Mouse (Mus musculus): ENCODE results near the gene Cnksr2.

Cnksr2 gene

DNA sequence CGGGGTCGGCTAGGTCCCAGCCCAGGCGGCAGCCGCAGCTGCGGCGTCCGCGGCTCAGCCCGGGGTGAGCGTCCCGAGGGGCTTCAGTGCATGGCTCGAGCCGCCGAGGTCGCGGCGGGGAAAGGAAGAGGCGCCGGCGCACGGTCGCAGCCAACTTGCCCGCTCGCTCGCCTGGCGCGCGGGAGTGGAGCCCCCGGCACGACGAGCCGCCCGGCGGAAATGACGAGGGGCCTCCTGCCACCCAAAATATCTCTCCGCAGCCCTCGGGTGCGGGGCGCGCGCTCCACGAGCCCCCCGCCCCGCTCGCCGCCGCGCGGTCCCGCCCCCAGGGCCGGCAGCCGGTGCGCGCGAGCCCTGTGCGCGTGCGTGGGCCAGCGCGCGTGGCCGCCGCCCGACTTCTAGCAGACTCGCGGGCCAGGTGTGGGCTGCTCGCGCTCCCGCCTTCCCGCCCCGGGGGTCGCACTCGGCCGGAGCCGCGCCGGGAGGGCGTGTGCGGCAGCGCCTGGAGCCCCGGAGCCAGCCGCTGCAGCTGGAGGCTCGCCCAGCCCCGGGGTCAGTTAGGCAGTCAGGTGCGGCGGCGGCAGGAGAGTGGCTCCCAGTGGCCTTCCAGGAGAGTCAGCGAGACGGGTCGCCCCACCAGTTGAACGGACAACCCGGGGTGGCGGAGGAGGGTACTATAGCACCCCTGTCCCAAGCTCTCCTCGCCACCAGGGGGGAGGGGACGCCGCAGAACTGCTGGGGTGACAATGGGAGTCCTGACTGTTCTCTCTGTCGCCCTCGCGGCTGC lies at the start of gene Cnksr2:
Cnksr2 (minus strand) TSS at position 238 of the 787 bp plus-strand sequence.
- DNase-seq, result no peak

DNA sequence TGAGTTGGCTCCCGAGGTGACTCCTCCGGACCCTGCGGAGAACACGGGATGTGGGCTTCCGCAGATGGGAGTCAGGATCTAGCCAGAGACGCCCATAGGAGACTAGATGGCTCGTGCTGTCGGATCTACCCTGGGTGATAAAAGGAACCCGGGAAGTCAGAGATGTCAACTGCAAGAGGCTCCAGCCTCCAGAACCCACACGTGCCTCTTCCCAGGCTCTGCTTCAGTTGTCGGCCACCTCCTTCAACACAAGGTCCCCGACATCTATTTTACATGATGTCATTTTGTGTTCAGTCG lies 698 bp upstream of the Cnksr2 start:
- no peak for DNase-seq

DNA sequence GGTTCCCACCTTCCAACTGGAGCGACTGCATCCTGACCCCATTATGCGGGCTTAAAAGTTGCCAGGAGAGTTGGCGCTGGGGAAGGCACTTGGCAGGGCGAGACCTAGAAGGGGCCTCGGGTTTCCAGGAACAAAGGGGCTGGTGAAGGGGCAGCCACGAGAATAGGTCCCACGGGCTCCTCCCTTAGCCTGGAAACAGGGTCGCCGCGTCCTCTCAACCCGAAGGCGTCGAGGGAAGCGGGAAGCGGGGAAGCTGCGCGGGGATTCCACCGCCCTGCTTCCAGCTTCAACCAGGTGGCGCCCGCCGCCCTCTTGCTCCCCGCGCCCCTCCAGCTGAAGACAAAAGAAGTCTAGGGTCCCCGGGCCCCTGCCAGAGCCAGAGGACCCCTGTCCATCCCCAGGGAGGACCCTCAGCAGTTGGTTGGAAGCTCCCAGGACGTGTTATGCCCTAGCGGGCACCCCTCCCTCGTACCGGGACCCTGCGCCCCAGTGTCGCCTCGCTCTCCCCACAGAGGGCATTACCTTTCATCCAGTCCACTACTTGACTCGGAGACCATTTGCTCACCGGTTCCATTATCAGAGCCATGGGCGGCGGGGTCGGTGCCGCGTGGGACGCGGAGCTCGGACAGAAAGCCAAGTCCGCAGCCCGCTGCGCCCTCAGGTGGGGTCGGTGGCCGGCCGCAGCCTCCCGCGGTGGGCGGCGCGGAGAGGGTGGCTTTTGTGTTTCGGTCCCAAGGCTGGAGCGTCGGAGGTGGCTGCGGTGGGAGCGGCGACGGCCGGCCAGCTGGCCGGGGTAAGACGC lies 638 bp downstream of the Cnksr2 start:
- no peak for DNase-seq

DNA sequence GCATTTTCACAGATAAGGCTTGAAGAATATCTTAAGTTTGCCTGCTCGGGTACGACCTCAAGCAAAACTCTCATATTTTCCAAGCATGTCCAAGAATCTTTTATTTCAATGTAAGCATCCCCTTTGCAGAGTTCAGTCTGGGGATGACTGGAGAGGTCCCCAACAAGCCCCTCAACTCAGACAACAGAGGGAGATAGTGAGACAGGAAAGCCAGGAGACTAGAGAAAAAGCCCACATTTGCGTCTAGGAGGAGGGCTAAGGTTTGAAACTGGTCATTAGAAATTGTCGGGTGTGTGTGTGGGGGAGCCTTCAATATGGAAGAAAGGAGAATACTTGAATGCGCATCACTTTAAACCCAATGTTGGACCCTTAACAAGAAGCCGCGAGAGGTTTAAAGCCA lies 1.4 kb downstream of the Cnksr2 start:
- DNase-seq, result no peak

DNA sequence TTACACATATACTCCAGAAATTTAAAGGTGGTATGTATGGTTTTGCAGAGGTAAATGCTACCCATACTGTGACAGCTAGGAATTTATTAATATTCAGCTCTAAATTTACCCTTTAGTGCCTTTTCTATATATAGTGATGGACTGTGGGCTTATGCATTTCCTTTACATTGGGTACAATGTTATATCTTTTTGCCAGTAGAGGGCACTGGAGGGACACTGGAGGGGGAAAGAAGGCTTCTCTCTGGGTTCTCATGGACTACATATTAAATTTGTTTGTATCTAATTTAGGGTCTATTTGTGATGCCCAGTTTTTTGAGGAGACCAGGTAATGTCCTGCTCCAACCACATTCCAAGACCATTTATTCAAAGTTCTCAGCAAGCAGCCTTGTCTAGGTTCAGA lies 91.4 kb downstream of the Cnksr2 start:
- DNase-seq, result peak; percentile 13

DNA sequence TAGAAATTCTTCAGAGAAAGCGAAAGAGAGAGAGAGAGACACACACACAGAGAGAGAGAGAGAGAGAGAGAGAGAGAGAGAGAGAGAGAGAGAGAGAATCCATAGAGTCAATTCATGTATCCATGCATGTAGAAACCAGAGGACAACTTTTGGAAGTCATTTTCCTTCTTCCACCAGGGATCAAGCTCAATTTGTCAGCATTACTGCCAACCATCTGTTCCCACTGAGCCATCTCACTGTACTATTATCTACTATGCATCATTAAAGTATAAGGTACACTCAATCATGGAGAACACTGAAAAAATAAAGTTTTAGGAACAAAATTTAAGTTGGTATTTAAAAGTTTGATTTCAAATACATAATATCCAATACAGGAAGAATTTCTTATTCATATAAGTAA lies 93.8 kb downstream of the Cnksr2 start:
- DNase-seq, result no peak

DNA sequence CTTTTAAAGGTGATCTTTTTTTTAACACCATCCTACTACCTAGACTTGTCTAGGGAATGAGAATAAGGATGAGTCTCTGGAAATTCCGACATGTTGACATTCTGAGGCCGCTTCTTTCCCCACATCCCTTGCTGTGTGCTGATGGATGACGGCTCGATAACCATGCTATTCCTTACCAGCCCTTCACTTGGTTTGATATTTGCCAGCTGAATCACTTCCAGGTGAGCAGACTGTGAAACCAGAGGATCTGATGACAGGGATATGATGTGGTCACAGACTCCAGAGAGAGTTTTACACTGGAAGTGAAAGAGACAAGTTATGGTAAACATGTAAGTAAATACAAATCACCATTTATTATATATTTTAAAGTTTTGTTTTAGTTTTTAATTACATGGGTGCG lies 98.0 kb downstream of the Cnksr2 start:
- DNase-seq, result no peak

DNA sequence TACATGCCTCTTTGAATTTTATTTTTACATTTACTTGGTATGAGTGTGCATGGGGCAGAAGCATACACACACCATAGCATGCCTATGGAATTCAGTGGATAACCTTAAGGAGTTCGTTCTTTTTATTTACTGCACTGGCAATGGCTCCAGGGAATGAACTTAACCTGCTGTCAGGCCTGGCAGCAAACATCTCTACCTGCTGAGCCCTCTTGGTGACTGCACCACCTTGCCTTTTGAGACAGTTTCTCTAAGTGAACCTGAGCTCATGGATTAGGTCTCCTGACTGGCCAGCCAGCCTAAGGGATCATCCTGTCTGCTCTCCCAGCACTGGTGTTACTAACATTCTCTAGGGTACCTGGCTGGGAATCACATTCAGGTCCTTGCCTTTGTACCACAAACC lies 106.5 kb downstream of the Cnksr2 start:
- DNase-seq, result no peak

DNA sequence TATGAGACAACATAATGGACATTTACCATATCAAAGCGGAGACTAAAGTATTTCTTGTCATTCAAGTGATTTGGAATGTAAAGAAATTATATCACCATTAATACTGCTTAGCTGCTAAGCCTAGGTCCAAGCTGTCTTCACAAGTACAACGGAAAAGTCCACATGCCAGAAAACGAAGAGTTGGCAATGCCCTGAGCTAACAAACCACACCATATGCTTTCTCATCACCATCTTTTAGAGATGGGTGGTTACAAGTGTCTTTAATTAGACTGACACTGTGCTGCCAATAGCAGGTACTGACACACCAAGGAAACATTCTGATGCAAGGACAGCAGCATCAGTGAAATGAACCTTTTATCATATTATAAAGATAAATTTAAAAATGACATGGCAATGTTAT lies 123.0 kb downstream of the Cnksr2 start:
- DNase-seq, result no peak

DNA sequence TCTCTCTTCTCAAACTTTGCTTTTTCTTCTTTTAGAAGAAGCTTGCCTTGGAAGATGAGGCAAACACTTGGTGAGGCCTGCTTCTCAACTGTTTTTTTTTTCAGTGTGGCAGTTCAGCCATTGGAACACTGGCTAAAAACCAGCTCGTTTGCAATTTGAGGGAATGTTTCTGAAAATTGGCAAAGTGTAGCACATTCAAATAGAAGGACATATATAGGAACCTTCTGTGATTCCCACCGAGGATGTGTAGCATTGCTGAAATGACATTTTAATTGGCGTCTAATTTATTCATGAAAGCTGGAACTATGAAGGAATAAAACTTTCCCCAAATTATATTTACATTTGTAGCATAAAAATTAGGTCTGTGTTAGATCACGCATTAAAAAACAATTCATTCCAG lies 213.1 kb downstream of the Cnksr2 start:
- no peak for DNase-seq

DNA sequence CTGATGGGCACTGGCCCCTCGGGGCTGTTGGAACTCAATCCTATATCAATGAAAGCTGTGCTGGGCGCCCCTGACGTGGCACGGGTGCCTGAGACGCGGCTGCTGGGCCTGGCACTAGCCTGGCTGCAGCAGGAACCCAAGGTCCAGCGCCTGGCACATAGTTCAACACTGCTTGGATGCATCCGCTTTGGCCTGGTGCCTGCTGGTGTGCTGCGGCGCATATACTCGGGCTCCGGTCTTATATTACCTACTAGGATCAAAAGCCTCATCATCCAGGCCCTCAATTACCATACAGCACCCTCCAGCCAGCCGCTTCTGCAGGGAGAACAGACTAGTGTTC lies 224.2 kb downstream of the Cnksr2 start:
- DNase-seq, result no peak

DNA sequence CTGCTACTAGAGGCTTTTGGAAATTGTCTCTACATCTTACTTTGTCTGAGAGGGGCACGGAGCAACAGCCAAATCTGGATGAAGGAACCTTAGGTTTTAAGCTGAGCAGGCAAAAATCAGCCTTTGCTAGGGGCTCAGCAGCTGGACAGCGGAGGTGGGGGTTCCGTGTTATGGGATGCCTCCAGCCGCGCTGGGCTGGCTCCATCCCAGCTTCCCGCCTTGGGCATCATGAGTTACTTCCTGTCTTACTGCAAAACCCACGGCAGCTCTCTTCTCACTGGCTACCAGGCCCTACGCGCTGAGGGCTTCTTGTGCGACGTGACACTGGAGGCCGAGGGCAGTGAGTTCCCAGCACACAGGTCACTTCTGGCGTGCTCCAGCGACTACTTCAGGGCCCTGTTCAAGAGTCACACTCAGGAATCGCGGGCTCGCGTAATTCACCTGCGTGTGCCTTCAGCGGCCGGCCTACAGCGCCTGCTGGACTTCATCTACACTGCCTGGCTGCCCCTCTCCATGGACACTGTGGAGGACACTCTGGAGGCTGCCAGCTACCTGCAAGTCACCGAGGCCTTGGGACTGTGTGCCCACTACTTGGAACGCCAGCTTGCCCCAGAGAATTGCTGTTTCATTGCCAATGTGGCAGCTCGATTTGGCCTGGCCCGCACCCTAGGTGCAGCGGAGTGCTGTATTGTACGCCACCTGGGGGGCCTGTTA lies 224.7 kb downstream of the Cnksr2 start, which contains the start of gene Klhl34:
Klhl34 (plus strand) TSS at position 229 of the 714 bp plus-strand sequence.
- no peak for DNase-seq

DNA sequence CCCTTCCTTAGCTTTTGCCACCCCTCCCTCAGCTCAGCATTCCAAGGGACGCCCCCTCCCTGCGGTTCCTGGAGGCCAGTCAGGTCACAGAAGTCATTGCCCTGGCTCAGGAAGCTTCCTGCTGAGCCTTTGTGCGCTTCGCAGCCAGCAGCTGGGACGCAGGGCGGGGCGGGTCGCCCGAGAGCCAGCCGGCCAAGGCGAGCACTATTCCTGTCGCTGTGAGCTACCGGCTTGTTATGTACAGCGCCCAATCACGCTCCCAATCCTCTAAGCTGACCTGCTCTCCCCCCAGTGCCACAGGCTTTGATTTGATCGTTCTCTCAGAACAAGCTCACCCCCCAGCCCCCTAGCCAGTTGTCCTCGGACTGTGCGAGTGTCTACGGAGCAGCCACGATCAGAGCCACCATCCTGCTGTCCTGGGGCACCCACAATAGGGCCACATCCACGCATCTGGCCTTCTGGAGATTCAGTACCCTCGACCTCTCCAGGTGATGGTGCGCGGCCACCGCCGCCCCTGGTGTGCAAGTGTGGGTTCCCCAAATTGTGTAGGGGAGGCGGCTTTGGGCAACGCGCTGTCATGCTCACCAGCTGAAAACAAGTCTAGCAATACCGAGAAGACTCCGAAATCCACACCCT lies 225.4 kb downstream of the Cnksr2 start:
- DNase-seq, result no peak

DNA sequence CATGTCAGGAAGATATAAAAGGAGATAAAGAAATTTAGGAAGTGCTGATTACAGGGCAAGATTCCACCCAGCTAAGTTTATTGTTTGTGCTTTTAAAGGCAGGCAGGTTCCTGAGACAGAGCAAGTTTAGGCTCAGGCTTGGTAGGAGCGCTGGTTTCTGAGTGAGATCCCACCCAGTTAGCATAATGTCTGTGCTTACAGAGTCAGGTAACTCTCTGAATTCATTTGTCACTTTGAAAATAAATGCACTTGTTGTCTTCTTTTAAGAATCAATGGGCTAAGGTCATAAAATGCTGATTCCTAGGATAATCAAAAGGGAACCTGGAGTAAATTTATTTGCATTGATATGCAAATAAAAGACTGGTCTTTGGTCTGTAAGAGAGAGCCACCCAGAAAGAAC lies 233.4 kb downstream of the Cnksr2 start:
- no peak for DNase-seq

DNA sequence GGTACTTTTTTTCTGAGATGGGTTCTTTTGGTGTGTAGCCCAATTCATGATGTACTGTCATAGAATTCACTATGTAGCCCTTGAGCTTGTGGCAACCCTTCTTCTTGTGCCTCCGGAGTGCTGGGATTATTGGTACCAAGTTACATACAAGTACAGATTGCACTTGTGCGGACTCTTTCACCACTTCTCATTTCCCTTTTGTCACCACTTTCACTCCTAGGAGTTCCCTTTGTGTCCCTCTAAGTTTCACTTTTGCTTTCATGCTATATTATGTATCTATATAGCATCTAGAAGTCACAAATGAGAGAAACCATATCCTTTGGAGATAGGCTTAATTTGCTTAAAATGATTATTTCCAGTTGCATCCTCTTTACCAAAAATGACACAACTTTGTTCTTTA lies 241.4 kb downstream of the Cnksr2 start:
- DNase-seq, result no peak
